Mouse (Mus musculus) erythroblast, embryonic 14.5 days (primary cell): ENCODE results near the gene Itfg1.

ENCODE experiments used
- GATA1 ChIP-seq: IDR thresholded peaks from 2 replicates; pipeline ENCODE4 v1.6.1; 2012; ENCODE audit warnings: low read length, inconsistent platforms, mixed read lengths
- TAL1 ChIP-seq: IDR thresholded peaks from 3 replicates; pipeline ENCODE4 v1.6.1; 2012; ENCODE audit warnings: low read length, inconsistent platforms, mixed read lengths

GRCm38 (mm10) chr8:85839916-85840656 lies 635 bp downstream of the Itfg1 start:
- TF ChIP-seq GATA1 = no peak
- TF ChIP-seq TAL1 = no peak
